Mouse (Mus musculus) erythroid progenitor cell, adult 5-6 weeks (primary cell): ENCODE data around the gene Birc5. TPM values are rescaled to one million over a fixed set of nuclear protein-coding genes. Genes with fewer than 3 reads are reported as not detected.

Experiments
- total RNA-seq, 2 experiments: library from RNA; stranded (forward) in 1 of 2; stranded (reverse) in 1 of 2; fragments of 150-400 nt in 1 of 2; fragments of 186-747, 209-891 nt in 1 of 2; gene quantifications; 2 replicates each; pipeline versions ENCODE4 v1.2.3 to v1.2.4; 2015 to 2017; ENCODE audit warnings: low replicate concordance in 2 of 2

The Birc5 gene
- total RNA-seq, 2 experiments from 2014 or later: 871 to 936 TPM

Other genes starting within 250 kb of the Birc5 start
- 10.8 and 13.4 TPM in 2 replicates for gene Tnrc6c, start 195.0 kb upstream of the Birc5 start, total RNA-seq (2015; ENCODE audit: low replicate concordance)
- gene Tnrc6c, start 195.0 kb upstream of the Birc5 start, total RNA-seq (2017; ENCODE audit: low replicate concordance): 11.6 and 13.9 TPM in 2 replicates
- gene Tmc8, start 67.2 kb upstream of the Birc5 start, total RNA-seq (2015; ENCODE audit: low replicate concordance): 107 and 113 TPM in 2 replicates
- 60.6 and 72.4 TPM in 2 replicates for gene Tmc8, start 67.2 kb upstream of the Birc5 start, total RNA-seq (2017; ENCODE audit: low replicate concordance)
- 478 and 628 TPM in 2 replicates for gene Tmc6, start 67.1 kb upstream of the Birc5 start, total RNA-seq (2015; ENCODE audit: low replicate concordance)
- gene Tmc6, start 67.1 kb upstream of the Birc5 start, total RNA-seq (2017; ENCODE audit: low replicate concordance): 151 and 353 TPM in 2 replicates
- 82.6 and 84.3 TPM in 2 replicates for gene 6030468B19Rik, start 51.6 kb upstream of the Birc5 start, total RNA-seq (2015; ENCODE audit: low replicate concordance)
- 23.8 and 25.8 TPM in 2 replicates for gene 6030468B19Rik, start 51.6 kb upstream of the Birc5 start, total RNA-seq (2017; ENCODE audit: low replicate concordance)
- gene Gm20708, start 39.6 kb upstream of the Birc5 start, total RNA-seq (2015; ENCODE audit: low replicate concordance): 72.1 and 80.7 TPM in 2 replicates
- gene Gm20708, start 39.6 kb upstream of the Birc5 start, total RNA-seq (2017; ENCODE audit: low replicate concordance): 3.4 and 18.5 TPM in 2 replicates
- 65.4 and 86.5 TPM in 2 replicates for gene Syngr2, start 39.6 kb upstream of the Birc5 start, total RNA-seq (2015; ENCODE audit: low replicate concordance)
- 35.0 and 41.8 TPM in 2 replicates for gene Syngr2, start 39.6 kb upstream of the Birc5 start, total RNA-seq (2017; ENCODE audit: low replicate concordance)
- gene Afmid, start 23.3 kb upstream of the Birc5 start, total RNA-seq (2015; ENCODE audit: low replicate concordance): 38.6 and 38.9 TPM in 2 replicates
- gene Afmid, start 23.3 kb upstream of the Birc5 start, total RNA-seq (2017; ENCODE audit: low replicate concordance): 70.3 and 75.6 TPM in 2 replicates
- gene Tk1, start 23.2 kb upstream of the Birc5 start, total RNA-seq (2015; ENCODE audit: low replicate concordance): 462 and 532 TPM in 2 replicates
- 549 and 716 TPM in 2 replicates for gene Tk1, start 23.2 kb upstream of the Birc5 start, total RNA-seq (2017; ENCODE audit: low replicate concordance)
- not detected in 2 replicates for gene Tmem235, start 11.5 kb downstream of the Birc5 start, total RNA-seq (2015; ENCODE audit: low replicate concordance)
- gene Tmem235, start 11.5 kb downstream of the Birc5 start, total RNA-seq (2017; ENCODE audit: low replicate concordance): 1.1 TPM in 1 of 2 replicates, not detected in the other
- 0.42 TPM in 1 of 2 replicates, not detected in the other for gene Tha1, start 24.2 kb downstream of the Birc5 start, total RNA-seq (2015; ENCODE audit: low replicate concordance)
- gene Tha1, start 24.2 kb downstream of the Birc5 start, total RNA-seq (2017; ENCODE audit: low replicate concordance): 1.8 and 3.3 TPM in 2 replicates
- gene Socs3, start 120.8 kb downstream of the Birc5 start, total RNA-seq (2015; ENCODE audit: low replicate concordance): 0.36 and 1.3 TPM in 2 replicates
- gene Socs3, start 120.8 kb downstream of the Birc5 start, total RNA-seq (2017; ENCODE audit: low replicate concordance): 1.2 TPM in 1 of 2 replicates, not detected in the other
- gene Pgs1, start 137.0 kb downstream of the Birc5 start, total RNA-seq (2015; ENCODE audit: low replicate concordance): 10.1 and 13.3 TPM in 2 replicates
- 5.1 and 22.5 TPM in 2 replicates for gene Pgs1, start 137.0 kb downstream of the Birc5 start, total RNA-seq (2017; ENCODE audit: low replicate concordance)